Mouse (Mus musculus): ENCODE measurements around the gene Bpifb4.

The Bpifb4 gene

GRCm38 (mm10) chr2:154005734-154006133, 67.7 kb downstream of the Bpifb4 start:
- DNase-seq: no peak

GRCm38 (mm10) chr2:154006331-154006730, 68.3 kb downstream of the Bpifb4 start:
- no peak for DNase-seq

- no peak for DNase-seq
Observed at GRCm38 (mm10) chr2:154007381-154007780, 69.4 kb downstream of the Bpifb4 start.

- DNase-seq: no peak
Observed at GRCm38 (mm10) chr2:154007965-154008364, 70.0 kb downstream of the Bpifb4 start, which contains the start of gene Bpifa2. TSS of gene Bpifa2 (plus strand) at chr2:154008265.

Data from cerebellum, adult 9-10 months (tissue).